ENCODE assay signal across 1 mouse cellular context in the genomic region with DNA sequence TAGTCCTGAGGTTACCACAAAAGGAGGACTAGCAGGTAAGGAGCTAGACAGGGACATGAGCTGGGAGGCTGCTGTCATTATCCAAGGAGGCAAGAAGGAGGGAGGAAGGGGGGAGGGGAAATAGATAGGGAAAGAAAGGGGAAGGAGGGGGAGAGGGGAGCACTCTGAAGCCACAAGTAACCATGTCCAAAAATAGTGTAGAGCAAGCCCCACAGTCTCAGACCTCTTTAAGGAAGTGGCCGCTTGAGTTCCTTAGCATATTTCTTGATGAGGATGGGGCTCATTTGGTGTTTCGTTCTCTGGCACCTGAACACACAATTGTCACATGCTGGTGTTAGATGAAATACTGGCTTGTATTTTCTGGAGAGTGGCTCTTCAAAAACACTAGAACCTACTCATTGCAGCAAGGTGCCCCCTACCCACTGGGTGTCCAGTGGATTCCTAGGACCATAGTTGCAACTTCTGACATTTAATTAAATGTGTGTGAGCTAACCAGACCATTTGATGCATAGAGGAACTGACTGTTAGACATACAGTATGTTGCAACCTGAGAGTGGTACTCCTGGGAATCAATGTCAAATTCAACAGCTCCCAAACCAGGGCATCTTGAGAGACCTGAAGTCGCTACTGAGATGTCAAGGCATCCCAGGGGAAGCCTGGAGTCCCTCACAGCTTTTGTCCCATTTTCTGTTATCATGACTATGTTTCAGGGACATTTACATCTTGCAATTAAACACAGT.
TF ChIP-seq lines count a peak whose summit lies in the region.

No protein-coding gene starts in this region.

TF ChIP-seq in CH12.LX, 34 proteins besides CTCF, POLR2A, EP300 and RAD21 (continued from another document):
- TF ChIP-seq GABPA (IDR thresholded peaks at IDR 0.05; ENCODE audit: insufficient replicate concordance, low read depth, low read length) = no peak
